Mouse (Mus musculus) layer of hippocampus, postnatal 14 days (tissue): ENCODE measurements around the gene Dync1i2. TPM values are rescaled to one million over a fixed set of nuclear protein-coding genes. Genes with fewer than 3 reads are reported as not detected.

ENCODE experiments used
- DNase-seq, 2 experiments: peaks; one replicate each; pipeline ENCODE4 v3.0.0; 2021 to 2022; ENCODE audit warnings: low spot score in 2 of 2, mixed read lengths in 1 of 2
- total RNA-seq, 2 experiments: library from RNA; stranded (reverse); gene quantifications; 2 replicates each; pipeline ENCODE4 v1.2.3; 2021

Dync1i2 gene
- total RNA-seq, 2 experiments from 2014 or later, result 143 to 146 TPM

GRCm38 (mm10) chr2:71200485-71200884 lies 11.0 kb upstream of the Dync1i2 start:
- no peak for DNase-seq

- peak in 1 of 2 experiments; percentile 58 for DNase-seq
Measured at GRCm38 (mm10) chr2:71201886-71202285, 9.6 kb upstream of the Dync1i2 start.

DNA sequence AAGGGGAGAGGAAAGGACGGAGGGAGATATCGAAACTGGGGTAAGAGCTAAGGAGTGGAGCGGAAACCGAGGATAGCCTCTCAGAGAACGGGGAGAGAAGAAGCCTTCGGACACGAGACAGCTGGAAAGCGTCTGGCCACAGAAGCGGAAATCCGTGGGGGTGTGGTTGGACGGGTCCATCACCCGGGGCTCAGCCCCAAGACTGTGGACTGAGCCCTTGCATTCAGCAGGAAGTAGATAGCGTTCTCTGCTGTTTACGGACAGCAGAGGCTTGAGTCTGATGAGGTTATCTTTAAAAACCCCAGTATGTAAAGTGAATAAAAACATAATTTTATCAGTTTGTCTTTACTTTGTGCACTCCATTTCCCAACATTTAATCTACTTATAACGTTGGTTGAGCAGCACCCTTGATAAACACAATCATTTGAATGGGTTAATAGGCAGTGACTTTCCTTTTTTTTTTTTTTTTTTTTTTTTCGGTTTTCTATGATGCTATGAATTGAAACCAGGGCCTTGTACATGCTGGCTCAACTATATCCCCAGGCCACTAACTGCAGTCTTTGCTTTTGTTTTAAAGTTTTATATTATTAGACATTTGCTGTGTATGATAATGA lies 7.6 kb upstream of the Dync1i2 start:
- no peak for DNase-seq

DNA sequence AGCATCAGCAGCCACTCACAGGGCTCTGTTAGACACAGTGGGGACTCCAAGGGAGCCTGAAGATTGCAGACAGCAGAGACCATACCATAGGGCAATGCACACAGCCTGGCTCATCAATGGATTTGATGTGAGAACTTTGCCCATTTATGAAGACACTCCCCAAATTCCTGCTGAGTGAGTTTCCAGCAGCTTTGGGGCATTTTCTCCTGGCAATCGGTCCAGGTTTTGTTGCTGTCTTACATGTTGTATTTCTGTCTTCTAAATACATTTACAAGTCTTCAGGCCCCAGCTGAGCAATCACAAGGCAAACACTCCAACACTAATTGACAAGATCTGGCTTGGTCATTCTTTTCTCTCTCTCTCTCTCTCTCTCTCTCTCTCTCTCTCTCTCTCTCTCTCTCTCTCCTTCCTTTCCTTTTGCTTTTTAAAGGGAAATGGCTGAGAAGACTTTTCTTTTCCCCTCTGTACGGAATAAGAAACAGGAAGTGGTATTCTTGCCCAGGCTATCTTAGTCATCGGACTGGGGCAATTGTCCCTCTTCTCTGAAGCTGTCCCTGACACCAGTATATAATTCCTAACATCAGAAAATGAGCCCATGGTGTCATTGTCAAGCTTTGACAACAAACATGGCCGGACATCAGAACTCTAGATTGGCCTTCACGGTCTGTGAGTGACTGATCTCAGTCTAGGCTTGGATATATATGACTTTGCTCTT lies 2.3 kb upstream of the Dync1i2 start:
- DNase-seq, result no peak

GRCm38 (mm10) chr2:71211096-71211495 lies 410 bp upstream of the Dync1i2 start:
- no peak for DNase-seq

DNA sequence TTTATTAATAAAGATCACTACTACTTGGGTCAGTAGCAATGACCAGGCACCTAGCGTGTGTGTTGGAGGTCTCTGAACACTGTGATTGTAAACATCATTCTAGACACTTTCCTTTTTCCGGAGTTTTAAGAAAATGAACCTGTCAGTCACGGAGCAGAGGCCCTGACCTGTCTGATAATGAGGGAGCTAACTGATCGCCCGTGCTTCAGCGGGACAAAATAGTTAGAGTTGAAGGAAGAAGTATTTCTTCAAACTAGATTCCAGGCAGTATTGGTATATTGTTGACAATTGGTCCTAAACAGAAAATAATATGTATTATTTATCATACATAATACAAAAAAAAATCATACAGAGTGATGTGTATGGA lies 837 bp downstream of the Dync1i2 start:
- DNase-seq, result no peak

DNA sequence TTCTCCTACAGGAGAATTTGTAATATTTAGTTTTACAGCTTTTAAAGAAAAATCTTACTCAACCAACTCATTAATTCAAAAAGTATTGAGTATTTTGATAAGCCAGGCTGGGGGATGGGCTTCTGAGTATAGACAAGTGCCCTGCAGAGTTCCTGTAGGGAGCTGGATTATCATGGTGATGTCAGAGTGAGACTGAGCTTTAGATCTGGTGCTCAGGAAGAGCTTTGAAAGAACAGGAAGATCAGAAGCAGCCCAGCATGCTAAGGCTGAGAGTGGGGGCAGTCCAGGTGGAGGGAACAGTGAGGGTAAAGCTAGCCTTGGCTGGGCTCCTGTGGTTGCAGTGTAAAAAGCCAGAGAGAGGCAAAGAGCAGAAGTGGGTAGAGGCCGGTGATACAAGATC lies 9.5 kb downstream of the Dync1i2 start:
- no peak for DNase-seq

- DNase-seq, result peak in 1 of 2 experiments; percentile 14
Measured at GRCm38 (mm10) chr2:71227398-71227797, 15.9 kb downstream of the Dync1i2 start.

DNA sequence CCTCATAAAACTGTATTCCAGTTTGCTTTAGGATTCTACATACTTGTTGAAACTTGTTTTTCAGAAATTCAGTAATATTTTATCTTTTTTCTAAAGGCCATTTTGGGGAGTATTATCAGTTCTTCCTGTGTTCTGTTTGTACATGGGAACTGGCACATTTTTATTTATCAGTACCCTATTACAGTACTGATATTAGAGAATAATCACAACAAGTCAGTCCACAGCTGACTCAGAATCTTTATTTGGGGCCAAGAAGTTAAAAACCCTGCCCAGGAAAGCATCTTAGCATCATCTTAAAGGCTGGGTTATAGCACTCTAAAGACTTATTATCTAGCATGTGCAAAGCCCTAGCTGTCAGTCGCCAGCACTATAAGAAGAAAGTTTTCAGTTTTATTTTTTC lies 18.1 kb downstream of the Dync1i2 start:
- DNase-seq, result no peak

DNA sequence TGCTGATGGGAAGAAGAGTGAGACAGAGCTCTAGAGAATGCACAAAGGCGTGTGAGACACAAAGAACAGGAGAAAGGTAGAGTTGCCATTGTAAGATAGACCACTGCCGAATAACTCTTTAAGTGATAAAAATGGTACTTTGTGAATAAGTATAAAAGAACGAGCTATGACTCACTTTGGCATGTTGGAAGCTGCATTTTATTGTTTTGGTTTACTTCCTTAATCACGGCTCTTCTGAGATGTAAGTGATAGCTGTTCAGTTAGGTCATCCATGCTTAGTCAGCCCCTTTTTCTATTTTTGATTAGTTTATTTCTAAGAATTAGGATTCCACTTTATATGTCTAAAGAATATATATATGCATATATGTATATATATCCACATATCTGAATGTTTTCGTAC lies 20.4 kb downstream of the Dync1i2 start:
- DNase-seq, result no peak

DNA sequence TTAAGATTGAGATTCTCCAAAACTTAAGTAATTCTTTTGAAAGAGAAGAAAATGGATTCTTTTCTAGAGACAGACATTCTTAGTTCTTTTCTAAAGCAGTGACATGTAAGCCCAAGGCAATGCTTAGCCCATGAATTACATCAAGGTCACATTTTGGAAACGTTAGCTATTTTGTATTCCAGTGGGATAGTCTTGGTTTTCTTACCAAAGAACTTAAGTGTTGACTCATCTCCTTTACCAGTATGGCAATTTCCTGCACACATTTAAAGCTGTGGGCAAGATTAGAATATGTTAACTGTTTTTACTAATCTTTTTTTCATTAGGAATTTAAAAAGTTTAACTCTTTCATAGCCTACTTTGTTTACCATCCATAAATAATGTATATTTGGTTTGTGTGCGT lies 21.5 kb downstream of the Dync1i2 start:
- DNase-seq, result no peak

GRCm38 (mm10) chr2:71235420-71235819 lies 23.9 kb downstream of the Dync1i2 start:
- no peak for DNase-seq

GRCm38 (mm10) chr2:71236009-71236408 lies 24.5 kb downstream of the Dync1i2 start:
- no peak for DNase-seq

- no peak for DNase-seq
Measured at GRCm38 (mm10) chr2:71241505-71241904, 30.0 kb downstream of the Dync1i2 start.

DNA sequence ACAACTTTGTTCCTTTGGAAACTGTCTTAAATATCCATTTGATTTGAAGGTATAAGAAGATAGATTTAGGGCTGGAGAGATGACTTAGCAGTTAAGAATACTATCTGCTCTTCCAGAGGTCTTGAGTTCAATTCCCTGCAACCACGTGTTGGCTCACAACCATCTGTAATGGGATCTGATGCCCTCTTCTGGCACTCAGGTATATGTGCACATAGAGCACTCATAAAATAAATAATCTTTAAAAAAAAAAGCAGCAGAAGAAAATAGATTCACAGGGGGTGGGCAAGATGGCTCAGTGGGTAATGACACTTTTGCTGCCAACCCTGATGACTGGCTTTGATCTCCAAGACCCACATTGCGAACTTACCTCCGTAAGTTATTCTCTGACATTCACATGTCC lies 30.7 kb downstream of the Dync1i2 start:
- no peak for DNase-seq

GRCm38 (mm10) chr2:71243058-71243672 lies 31.7 kb downstream of the Dync1i2 start:
- no peak for DNase-seq

- DNase-seq, result no peak
Measured at GRCm38 (mm10) chr2:71244807-71245206, 33.3 kb downstream of the Dync1i2 start.

DNA sequence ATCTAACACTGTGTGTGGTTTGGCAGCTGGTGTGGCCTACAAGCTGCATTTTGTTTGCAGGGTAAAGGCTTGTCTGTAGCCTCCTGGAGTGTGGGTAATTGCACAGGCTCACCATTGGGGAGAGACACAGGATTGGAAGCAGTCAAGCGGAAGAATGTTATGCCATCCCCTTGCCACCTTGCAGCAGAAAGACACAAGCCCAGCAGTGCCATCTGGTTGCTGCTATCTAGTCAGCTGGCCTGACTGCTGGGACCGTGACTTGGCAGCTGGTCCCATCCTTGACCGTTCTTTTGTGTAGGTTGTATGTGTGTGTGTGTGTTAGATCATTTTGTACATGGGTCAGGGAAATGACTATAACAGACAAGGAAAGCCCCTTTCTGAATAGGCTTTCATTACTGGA lies 33.9 kb downstream of the Dync1i2 start:
- peak; percentile 36 to 37 for DNase-seq

DNA sequence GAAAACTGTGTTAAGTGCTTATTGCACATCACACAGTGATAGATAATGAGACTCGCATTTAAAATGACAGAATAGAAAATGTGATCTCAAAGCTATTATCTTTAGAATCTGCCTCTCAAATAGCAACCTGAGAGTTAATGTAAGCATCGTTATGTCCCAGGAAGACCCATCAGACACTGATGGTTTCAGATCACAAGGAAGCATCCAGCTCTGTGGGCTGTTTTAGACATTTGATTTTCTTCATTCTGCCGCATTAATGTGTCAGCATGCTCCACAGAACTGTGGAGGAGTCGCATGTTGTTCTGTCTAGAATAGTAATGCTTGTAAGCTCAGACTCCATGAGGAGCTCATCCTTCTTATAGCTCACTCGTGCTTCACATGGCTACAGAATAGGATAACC lies 34.6 kb downstream of the Dync1i2 start:
- no peak for DNase-seq

DNA sequence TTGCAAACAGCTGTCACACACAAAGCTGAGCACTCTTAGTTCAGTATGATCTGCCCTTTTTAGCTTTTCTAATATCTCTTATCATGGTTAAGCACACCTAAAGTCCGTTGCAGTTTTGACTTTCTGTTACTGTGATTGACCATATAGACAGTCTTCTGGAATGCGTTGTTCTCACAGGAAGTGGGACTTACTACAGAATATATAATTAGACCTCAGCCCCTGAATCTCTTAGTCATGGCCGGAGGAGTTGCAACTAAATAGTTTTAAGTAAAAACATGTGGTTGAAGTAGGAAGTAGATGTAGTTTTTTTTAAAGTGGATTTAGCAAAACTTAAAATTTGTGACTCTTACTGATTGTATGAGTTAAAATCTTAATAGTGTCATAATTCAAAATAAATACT lies 36.6 kb downstream of the Dync1i2 start:
- DNase-seq, result no peak

GRCm38 (mm10) chr2:71250841-71251240 lies 39.3 kb downstream of the Dync1i2 start:
- DNase-seq, result no peak

- DNase-seq, result no peak
Measured at GRCm38 (mm10) chr2:71254836-71255235, 43.3 kb downstream of the Dync1i2 start.

DNA sequence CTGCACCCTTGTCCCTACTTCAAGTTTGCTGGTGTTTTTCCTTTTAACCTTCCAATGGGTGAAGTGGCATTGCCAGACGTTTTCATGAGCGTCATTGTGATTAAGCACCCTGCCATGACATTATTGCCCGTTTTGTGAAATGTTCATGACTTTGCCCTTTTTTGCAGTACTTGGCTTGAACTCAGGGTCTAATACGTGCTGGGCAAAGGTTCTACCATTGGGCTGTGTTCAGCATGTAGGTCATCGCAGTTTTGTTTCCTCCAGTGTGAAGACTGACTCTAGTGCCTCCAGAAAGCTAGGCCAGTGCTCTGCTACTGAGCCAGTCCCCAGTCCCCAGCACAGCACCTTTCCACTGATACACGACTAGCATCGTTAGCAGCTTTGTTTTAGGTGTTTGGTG lies 45.1 kb downstream of the Dync1i2 start:
- DNase-seq, result no peak
